Mouse (Mus musculus) hindbrain, embryonic 10.5 days (tissue): ENCODE measurements at regions not wholly inside any gene's neighbourhood (a gene's known extent, or its start where the extent isn't known, plus 50 kb on each side); places are given as distances from the start of the nearest gene placed in this dataset.

Experiments
- DNase-seq: peaks from one replicate; pipeline ENCODE4 v3.0.0-alpha.2; 2017; ENCODE audit warnings: low spot score
- H3K27ac ChIP-seq: fragments of 300-500 bp; sonication (generic); 2 replicates; pipeline ENCODE4 v1.5.1; 2016; ENCODE audit warnings: mild to moderate bottlenecking, moderate library complexity
- H3K27me3 ChIP-seq: fragments of 300-500 bp; sonication (generic); 2 replicates; pipeline ENCODE4 v1.6.1; 2016; ENCODE audit warnings: mild to moderate bottlenecking; ENCODE audit not compliant: poor library complexity, insufficient read depth, severe bottlenecking
- H3K36me3 ChIP-seq: fragments of 300-500 bp; sonication (generic); 2 replicates; pipeline ENCODE4 v1.6.1; 2016; ENCODE audit warnings: mild to moderate bottlenecking, moderate library complexity
- H3K4me1 ChIP-seq: fragments of 300-500 bp; sonication (generic); replicated peaks from 2 replicates; pipeline ENCODE4 v1.6.1; 2016; ENCODE audit warnings: mild to moderate bottlenecking
- H3K4me3 ChIP-seq: fragments of 300-500 bp; sonication (generic); 2 replicates; pipeline ENCODE4 v1.5.1; 2016; ENCODE audit warnings: mild to moderate bottlenecking, moderate library complexity
- H3K9me3 ChIP-seq: fragments of 300-500 bp; sonication (generic); 2 replicates; pipeline ENCODE4 v1.6.1; 2016; ENCODE audit warnings: mild to moderate bottlenecking, moderate library complexity
- WGBS: fragments of 180-500 bp; shearing (Covaris S2); methylation state at CpG from one replicate; pipeline ENCODE4 v1.1.7; 2016; 5-methylcytosine and 5-hydroxymethylcytosine counted together

DNA sequence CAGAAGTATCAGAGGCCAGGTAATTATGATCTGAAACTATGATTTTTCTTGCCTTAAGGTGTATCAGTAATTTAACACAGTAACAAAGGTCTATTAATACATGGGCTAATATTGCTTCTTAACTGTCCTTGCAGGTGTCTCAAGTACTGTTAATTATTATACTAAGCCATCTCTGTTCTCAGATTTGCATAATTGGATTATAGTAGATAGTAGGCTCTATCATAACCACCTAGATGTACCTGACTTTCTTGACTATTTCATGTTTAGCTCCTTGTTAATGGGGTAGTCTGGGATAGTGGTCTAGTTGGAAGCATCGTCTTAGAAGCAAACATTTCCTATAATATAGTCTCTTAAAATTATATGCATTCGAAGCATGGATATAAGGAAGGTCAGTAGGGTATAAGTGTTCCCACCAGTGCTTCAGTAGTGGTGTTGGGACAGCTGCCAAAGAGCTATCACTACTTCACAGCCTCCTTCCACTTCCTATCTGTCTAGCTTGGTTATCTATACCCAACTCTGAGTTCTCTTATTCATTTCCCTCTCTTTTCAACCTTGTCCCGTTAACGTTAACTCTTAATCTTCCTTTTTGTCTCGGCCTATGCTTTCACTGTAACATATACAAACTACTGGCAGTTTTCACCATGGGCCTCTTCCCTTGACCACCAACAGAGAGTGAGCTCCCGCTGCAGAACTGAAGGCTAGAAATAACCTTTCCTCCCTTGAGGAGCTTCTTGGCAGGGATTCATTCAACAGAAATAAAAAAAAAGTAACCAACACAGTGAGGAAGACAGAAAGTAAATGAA is 630.9 kb upstream of the Lcorl start:
- no peak overlapping the region for H3K27ac ChIP-seq
- 81% methylated on average over 6 of the region's 6 CpGs for WGBS
- no peak for DNase-seq
- no peaks in the 10 kb centered on the region for H3K36me3 ChIP-seq
- H3K9me3 ChIP-seq: no peaks in the 10 kb centered on the region
- no peak overlapping the region for H3K4me3 ChIP-seq
- H3K27me3 ChIP-seq: no peaks in the 10 kb centered on the region
- H3K4me1 ChIP-seq: no peaks in the 10 kb centered on the region

DNA sequence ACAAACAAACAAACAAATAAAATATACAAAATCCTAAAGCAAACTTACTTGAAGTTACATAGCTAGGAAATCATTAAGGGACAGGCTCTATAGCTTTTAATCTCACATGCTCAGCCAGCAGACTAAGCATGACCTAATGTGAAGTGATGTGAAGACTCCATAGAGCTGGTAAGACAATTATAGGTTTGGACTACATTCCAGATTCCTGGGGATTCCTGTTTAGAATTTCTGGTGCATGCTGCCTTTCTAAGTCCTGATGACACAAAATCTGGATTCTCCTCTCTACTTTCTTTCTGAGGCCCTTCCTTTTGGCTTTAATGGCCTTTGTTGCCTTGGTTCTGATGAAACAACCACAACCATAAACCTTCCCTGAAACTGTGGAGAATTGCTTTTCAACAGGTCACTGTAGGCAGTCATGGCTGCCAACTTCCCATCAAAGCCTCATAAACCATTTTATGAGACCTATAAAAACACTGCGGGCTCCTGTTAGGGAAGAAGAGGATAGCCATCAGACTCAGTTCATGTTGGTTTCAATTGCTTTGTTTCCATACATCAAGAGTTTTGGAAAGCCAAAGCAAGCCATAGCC is 629.4 kb upstream of the Lcorl start:
- Histone ChIP-seq H3K9me3 (no peaks in the 10 kb centered on the region), H3K4me3 (no peak overlapping the region), H3K27ac (no peak overlapping the region), H3K4me1 (no peaks in the 10 kb centered on the region), H3K27me3 (no peaks in the 10 kb centered on the region), H3K36me3 (no peaks in the 10 kb centered on the region)
- DNase-seq: no peak
- 74% methylated on average over 1 of the region's 1 CpGs for WGBS

DNA sequence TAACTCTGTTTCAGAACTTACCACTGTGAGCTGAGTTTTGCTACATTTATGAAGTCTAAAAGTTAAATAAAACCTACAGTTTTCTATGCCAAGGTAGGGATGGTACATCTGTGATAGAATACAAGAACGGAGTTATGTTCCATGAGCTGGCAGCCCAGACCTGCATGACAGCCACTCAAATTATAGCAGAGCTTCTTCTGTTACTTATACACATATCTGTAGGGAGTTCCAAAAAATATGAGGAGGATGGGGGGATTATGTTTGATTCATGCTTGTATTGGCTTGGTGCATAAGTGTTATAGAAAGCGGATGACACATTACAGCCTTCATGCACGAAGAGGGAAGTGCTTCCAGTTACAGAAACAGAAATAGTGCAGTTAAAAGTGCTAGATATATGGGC is 598.9 kb upstream of the Lcorl start:
- no peak for DNase-seq
- Histone ChIP-seq H3K9me3 (no peaks in the 10 kb centered on the region), H3K4me3 (no peak overlapping the region), H3K36me3 (no peaks in the 10 kb centered on the region), H3K4me1 (no peaks in the 10 kb centered on the region), H3K27ac (no peak overlapping the region), H3K27me3 (no peaks in the 10 kb centered on the region)
- 93% methylated on average over 3 of the region's 3 CpGs for WGBS

GRCm38 (mm10) chr5:46448274-46448673 is 590.9 kb upstream of the Lcorl start:
- Histone ChIP-seq H3K9me3 (no peaks in the 10 kb centered on the region), H3K27ac (no peak overlapping the region), H3K36me3 (no peaks in the 10 kb centered on the region), H3K27me3 (no peaks in the 10 kb centered on the region), H3K4me1 (peaks cover 20% of the 10 kb centered on the region), H3K4me3 (no peak overlapping the region)
- 82% methylated on average over 4 of the region's 4 CpGs for WGBS
- DNase-seq: no peak

DNA sequence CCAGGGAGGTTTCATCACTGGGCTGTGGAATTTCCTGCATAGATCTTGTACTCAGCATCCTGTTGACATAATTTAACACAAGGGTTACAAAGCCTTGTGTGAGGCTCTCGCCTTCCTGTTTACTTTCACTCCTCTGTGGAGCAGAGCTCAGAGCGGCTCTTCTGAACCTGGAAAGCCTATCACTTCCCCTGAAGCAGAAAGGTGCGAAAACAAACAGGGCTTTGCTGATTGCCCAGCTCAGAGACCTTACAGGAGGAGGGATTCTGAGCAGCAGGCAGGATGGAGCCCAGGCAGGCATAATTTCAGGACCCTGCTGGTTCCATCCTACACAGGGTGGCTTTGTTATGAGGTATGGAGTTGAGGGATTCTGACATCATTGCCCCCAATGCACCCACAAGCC is 588.4 kb upstream of the Lcorl start:
- Histone ChIP-seq H3K36me3 (no peaks in the 10 kb centered on the region), H3K9me3 (no peaks in the 10 kb centered on the region), H3K27me3 (no peaks in the 10 kb centered on the region), H3K27ac (peak overlapping the region; percentile 13; the same call in 1 of the 2 replicates), H3K4me1 (peaks cover 20% of the 10 kb centered on the region), H3K4me3 (no peak overlapping the region)
- WGBS: 46% methylated on average over 3 of the region's 3 CpGs
- DNase-seq: peak; percentile 16

GRCm38 (mm10) chr5:46445122-46445521 is 587.7 kb upstream of the Lcorl start:
- WGBS: 24% methylated on average over 7 of the region's 7 CpGs
- Histone ChIP-seq H3K36me3 (no peaks in the 10 kb centered on the region), H3K4me3 (no peak overlapping the region), H3K27me3 (no peaks in the 10 kb centered on the region), H3K9me3 (no peaks in the 10 kb centered on the region; the same call in 1 of the 2 replicates), H3K4me1 (peaks cover 20% of the 10 kb centered on the region), H3K27ac (peak overlapping the region; percentile 53; the same call in 1 of the 2 replicates)
- peak; percentile 7 for DNase-seq

GRCm38 (mm10) chr5:46443805-46444340 is 586.5 kb upstream of the Lcorl start:
- Histone ChIP-seq H3K9me3 (no peaks in the 10 kb centered on the region; the same call in 1 of the 2 replicates), H3K27me3 (no peaks in the 10 kb centered on the region), H3K36me3 (no peaks in the 10 kb centered on the region), H3K4me3 (no peak overlapping the region), H3K4me1 (peaks cover 20% of the 10 kb centered on the region), H3K27ac (no peak overlapping the region)
- no peak for DNase-seq
- WGBS: 16% methylated on average over 12 of the region's 12 CpGs

- H3K4me1 ChIP-seq: peaks cover 20% of the 10 kb centered on the region
- H3K36me3 ChIP-seq: no peaks in the 10 kb centered on the region
- no peak for DNase-seq
- 81% methylated on average over 6 of the region's 6 CpGs for WGBS
- no peak overlapping the region for H3K4me3 ChIP-seq
- H3K9me3 ChIP-seq: no peaks in the 10 kb centered on the region; the same call in 1 of the 2 replicates
- no peaks in the 10 kb centered on the region for H3K27me3 ChIP-seq
- H3K27ac ChIP-seq: no peak overlapping the region
Observed at GRCm38 (mm10) chr5:46442600-46443248, 585.3 kb upstream of the Lcorl start.

DNA sequence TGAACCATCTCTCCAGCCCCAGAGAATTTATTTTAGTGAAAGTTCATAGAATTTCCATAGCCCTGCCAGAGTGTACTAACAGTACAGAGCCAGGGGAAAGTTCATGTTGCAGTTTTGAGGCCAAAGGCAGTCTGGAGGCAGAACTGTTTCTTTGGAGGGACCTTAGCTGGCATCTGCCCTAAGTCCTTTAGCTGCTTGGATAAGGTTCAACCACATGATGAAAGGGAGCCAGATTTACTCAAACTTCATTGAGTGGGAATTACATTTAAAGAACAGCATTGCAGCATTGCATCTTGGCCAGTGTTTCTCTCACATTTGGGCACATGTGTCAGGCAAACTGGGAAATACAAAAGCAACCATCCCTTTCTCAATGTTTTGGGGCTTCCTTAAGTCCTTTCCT is 584.3 kb upstream of the Lcorl start:
- no peak overlapping the region for H3K4me3 ChIP-seq

GRCm38 (mm10) chr5:46431644-46432367 is 574.4 kb upstream of the Lcorl start:
- H3K27me3 ChIP-seq: no peaks in the 10 kb centered on the region
- no peaks in the 10 kb centered on the region for H3K9me3 ChIP-seq
- DNase-seq: no peak
- no peaks in the 10 kb centered on the region for H3K36me3 ChIP-seq
- H3K4me3 ChIP-seq: no peak overlapping the region
- H3K4me1 ChIP-seq: peaks cover 7% of the 10 kb centered on the region
- no peak overlapping the region for H3K27ac ChIP-seq
- 57% methylated on average over 3 of the region's 3 CpGs for WGBS

More for the DNA sequence above, 584.3 kb upstream of the Lcorl start:
- no peaks in the 10 kb centered on the region for H3K36me3 ChIP-seq
- no peaks in the 10 kb centered on the region; the same call in 1 of the 2 replicates for H3K9me3 ChIP-seq
- no peaks in the 10 kb centered on the region for H3K27me3 ChIP-seq
- no peak for DNase-seq
- H3K4me1 ChIP-seq: peaks cover 20% of the 10 kb centered on the region
- H3K27ac ChIP-seq: no peak overlapping the region

GRCm38 (mm10) chr5:46422738-46423137 is 565.3 kb upstream of the Lcorl start:
- Histone ChIP-seq H3K4me3 (no peak overlapping the region), H3K36me3 (no peaks in the 10 kb centered on the region)
- 57% methylated on average over 3 of the region's 3 CpGs for WGBS

GRCm38 (mm10) chr5:46406969-46407368 is 549.6 kb upstream of the Lcorl start:
- 78% methylated on average over 2 of the region's 2 CpGs for WGBS
- H3K4me3 ChIP-seq: no peak overlapping the region

More at GRCm38 (mm10) chr5:46422738-46423137, 565.3 kb upstream of the Lcorl start:
- DNase-seq: no peak
- H3K27me3 ChIP-seq: no peaks in the 10 kb centered on the region
- H3K27ac ChIP-seq: no peak overlapping the region
- no peaks in the 10 kb centered on the region for H3K9me3 ChIP-seq
- no peaks in the 10 kb centered on the region for H3K4me1 ChIP-seq

More at GRCm38 (mm10) chr5:46406969-46407368, 549.6 kb upstream of the Lcorl start:
- Histone ChIP-seq H3K4me1 (no peaks in the 10 kb centered on the region), H3K9me3 (no peaks in the 10 kb centered on the region), H3K36me3 (no peaks in the 10 kb centered on the region), H3K27ac (no peak overlapping the region), H3K27me3 (no peaks in the 10 kb centered on the region)
- DNase-seq: no peak
